Mouse (Mus musculus) ES-E14 (cell line): ENCODE measurements around the gene 1700067P10Rik. TPM values are rescaled to one million over a fixed set of nuclear protein-coding genes. Genes with fewer than 3 reads are reported as not detected.

Experiments used
- DNase-seq: peaks from one replicate; pipeline ENCODE4 v3.0.0-alpha.2; 2013; ENCODE audit warnings: low read depth, low spot score
- H3K27ac ChIP-seq: 2 replicates; pipeline ENCODE4 v1.5.1; 2012; ENCODE audit warnings: low read depth, mild to moderate bottlenecking, low read length, moderate library complexity, mixed read lengths; ENCODE audit not compliant: poor library complexity, insufficient read depth, severe bottlenecking
- H3K36me3 ChIP-seq: 2 replicates; pipeline ENCODE4 v1.6.1; 2012; ENCODE audit warnings: mild to moderate bottlenecking, low read length, moderate library complexity, mixed read lengths; ENCODE audit not compliant: control insufficient read depth, poor library complexity, insufficient read depth, severe bottlenecking
- H3K4me1 ChIP-seq, 2 experiments: fragments of 150-350 bp in 1 of 2; sonication (generic) in 1 of 2; 2 replicates each; pipeline ENCODE4 v1.6.1; 2012; ENCODE audit warnings: low read length in 2 of 2, mild to moderate bottlenecking in 1 of 2, mixed read lengths in 1 of 2; ENCODE audit not compliant: control insufficient read depth in 2 of 2, insufficient read depth in 2 of 2, poor library complexity in 1 of 2
- H3K4me3 ChIP-seq, 2 experiments: fragments of 150-350 bp in 1 of 2; sonication (generic) in 1 of 2; 2 replicates each; pipeline ENCODE4 v1.5.1; 2012; ENCODE audit warnings: low read length in 2 of 2, low read depth in 1 of 2, mild to moderate bottlenecking in 1 of 2, mixed read lengths in 1 of 2; ENCODE audit not compliant: insufficient read depth in 1 of 2, poor library complexity in 1 of 2, severe bottlenecking in 1 of 2
- H3K9ac ChIP-seq: 2 replicates; pipeline ENCODE4 v1.6.1; 2012; ENCODE audit warnings: low read depth, mild to moderate bottlenecking, low read length, mixed read lengths; ENCODE audit not compliant: poor library complexity, insufficient read depth, severe bottlenecking
- H3K9me3 ChIP-seq: fragments of 150-350 bp; sonication (generic); 2 replicates; pipeline ENCODE4 v1.6.1; 2012; ENCODE audit warnings: low read depth, mild to moderate bottlenecking, low read length; ENCODE audit not compliant: control insufficient read depth, insufficient read depth
- CHD2 ChIP-seq: IDR thresholded peaks from 2 replicates; pipeline ENCODE4 v1.6.1; 2014; ENCODE audit warnings: mild to moderate bottlenecking, low read depth, low read length, inconsistent platforms
- HCFC1 ChIP-seq: IDR thresholded peaks from 2 replicates; pipeline ENCODE4 v1.6.1; 2012; ENCODE audit warnings: low read length, inconsistent platforms, borderline replicate concordance; ENCODE audit not compliant: insufficient read depth
- MAFK ChIP-seq: IDR thresholded peaks from 2 replicates; pipeline ENCODE4 v1.6.1; 2014; ENCODE audit warnings: mild to moderate bottlenecking, low read depth, low read length, inconsistent platforms; ENCODE audit not compliant: insufficient read depth
- ZC3H11A ChIP-seq: IDR thresholded peaks from 2 replicates; pipeline ENCODE4 v1.6.1; 2012; ENCODE audit warnings: low read depth, mild to moderate bottlenecking, inconsistent platforms, low read length, borderline replicate concordance
- ZNF384 ChIP-seq: IDR thresholded peaks from 2 replicates; pipeline ENCODE4 v1.6.1; 2012; ENCODE audit warnings: low read depth, low read length, inconsistent platforms
- in situ Hi-C, 2 experiments: fragments of 600-800 bp; cut with MboI; formaldehyde crosslinking; loops; one replicate each; pipeline ENCODE4 v1.15.1; 2025; ENCODE audit warnings: low sequenced_read_pairs in 2 of 2, inconsistent platforms in 1 of 2; ENCODE audit not compliant: unreplicated experiment in 2 of 2
- total RNA-seq: library from RNA; depleted of rRNA; stranded (reverse); fragments of 300-350 nt; gene quantifications from 2 replicates; pipeline ENCODE4 v1.2.3, GENCODE M21; 2012; rRNA removed

1700067P10Rik gene
- total RNA-seq = not detected in 2 replicates

GRCm38 (mm10) chr17:48089019-48089418 is at the start of gene 1700067P10Rik:
1700067P10Rik (plus strand) TSS chr17:48089319.
- H3K27ac ChIP-seq = no peak within 1 kb of the TSS
- no peak within 1 kb of the TSS for H3K9ac ChIP-seq
- H3K4me3 ChIP-seq = no peak within 1 kb of the TSS
- no peaks in the 10 kb centered on the region for H3K4me1 ChIP-seq
- H3K9me3 ChIP-seq = no peaks in the 10 kb centered on the region
- in situ Hi-C loops = no loop called here
- no peaks in the 10 kb centered on the region for H3K36me3 ChIP-seq
- TF ChIP-seq MAFK (no peak), HCFC1 (no peak), ZC3H11A (no peak), ZNF384 (no peak), CHD2 (no peak)
- no peak for DNase-seq

DNA sequence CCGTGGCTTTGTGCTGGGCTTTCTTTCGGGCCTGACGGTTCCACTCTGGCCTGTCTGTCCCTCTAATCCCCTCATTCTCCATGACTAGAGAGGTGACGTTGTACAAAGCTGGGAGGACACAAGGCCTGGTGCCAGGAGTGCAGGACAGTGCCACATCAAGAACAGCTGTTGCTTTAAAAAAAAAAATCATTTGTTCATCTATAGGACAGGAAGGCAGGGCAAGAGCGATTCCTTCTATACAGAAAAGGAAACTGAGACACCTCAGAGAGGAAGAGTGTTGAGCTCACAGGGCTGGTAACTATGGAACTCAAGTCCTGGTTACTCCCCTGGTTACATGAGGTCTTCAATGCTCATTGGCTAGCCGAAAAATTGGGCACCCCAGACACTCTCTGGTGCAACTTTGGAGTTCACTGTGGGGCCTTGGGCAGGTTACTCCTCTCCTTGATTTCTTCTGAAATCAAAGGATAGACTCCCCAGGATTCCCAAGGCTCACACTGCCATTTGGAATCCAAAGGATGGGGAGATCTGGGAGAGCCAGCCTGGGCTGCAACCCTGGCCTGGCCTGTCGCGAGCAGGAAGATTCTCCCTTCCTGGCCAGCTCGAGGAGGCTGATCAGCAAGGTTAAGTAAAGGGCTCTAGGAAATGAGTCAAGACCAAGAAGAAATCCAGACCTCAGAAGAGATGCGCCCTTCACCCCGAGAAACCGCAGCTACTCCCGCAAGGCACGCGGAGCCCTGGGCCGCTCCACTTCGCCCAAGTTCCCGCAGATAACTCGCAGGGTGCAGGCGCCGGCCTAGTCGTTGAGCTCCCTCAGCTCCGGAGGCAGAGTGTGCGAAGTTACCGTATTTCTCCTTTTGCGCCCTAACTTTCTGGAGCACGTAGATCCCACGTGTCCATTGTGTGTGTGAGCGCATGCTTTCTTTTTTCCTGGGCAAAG is 47.5 kb upstream of the 1700067P10Rik start:
- peak overlapping the region; percentile 62 for H3K9ac ChIP-seq
- TF ChIP-seq HCFC1 (no peak), CHD2 (no peak), ZNF384 (no peak), MAFK (no peak), ZC3H11A (no peak)
- H3K4me1 ChIP-seq = peaks cover 5 to 12% of the 10 kb centered on the region in 2 experiments
- in situ Hi-C loops = no loop called here
- H3K36me3 ChIP-seq = no peaks in the 10 kb centered on the region
- H3K4me3 ChIP-seq = peak overlapping the region; percentile 49 to 56
- H3K9me3 ChIP-seq = no peaks in the 10 kb centered on the region
- DNase-seq = no peak
- peak overlapping the region; percentile 41; the same call in 1 of the 2 replicates for H3K27ac ChIP-seq

- H3K9me3 ChIP-seq = no peaks in the 10 kb centered on the region
- TF ChIP-seq ZNF384 (no peak), CHD2 (no peak), HCFC1 (no peak)
- H3K36me3 ChIP-seq = no peaks in the 10 kb centered on the region
- H3K4me3 ChIP-seq = no peak overlapping the region
- no peak overlapping the region for H3K27ac ChIP-seq
- in situ Hi-C loops = no loop called here
- no peak overlapping the region for H3K9ac ChIP-seq
- DNase-seq = no peak
- H3K4me1 ChIP-seq = peaks cover 5 to 7% of the 10 kb centered on the region in 2 experiments; a peak in 2 of 4 replicates
These were observed 45.8 kb upstream of the 1700067P10Rik start for GRCm38 (mm10) chr17:48043154-48043880.

- H3K9me3 ChIP-seq = no peaks in the 10 kb centered on the region
- H3K9ac ChIP-seq = no peak overlapping the region
- DNase-seq = peak; percentile 84
- in situ Hi-C loops = no loop called here
- no peak overlapping the region for H3K4me3 ChIP-seq
- H3K36me3 ChIP-seq = no peaks in the 10 kb centered on the region
- no peak overlapping the region for H3K27ac ChIP-seq
- peaks cover 4 to 7% of the 10 kb centered on the region in 2 experiments; a peak in 2 of 4 replicates for H3K4me1 ChIP-seq
- TF ChIP-seq MAFK (no peak), ZNF384 (no peak), HCFC1 (no peak)
These were observed 43.5 kb upstream of the 1700067P10Rik start for GRCm38 (mm10) chr17:48045631-48046030.
